Mouse (Mus musculus) cerebellum, adult 2 months (tissue): Measurements from ENCODE around the gene Tmem41a.

Experiments used
- CTCF ChIP-seq: fragments of 200-500 bp; IDR thresholded peaks from 2 replicates; pipeline ENCODE4 v1.5.1; 2011; ENCODE audit warnings: low read depth, mild to moderate bottlenecking, control low read depth, low read length, moderate library complexity, borderline replicate concordance; ENCODE audit not compliant: insufficient read depth
- POLR2A ChIP-seq: fragments of 200-500 bp; IDR thresholded peaks from 2 replicates; pipeline ENCODE4 v1.6.1; 2011; ENCODE audit warnings: low read length, control low read depth, borderline replicate concordance; ENCODE audit not compliant: insufficient read depth

DNA sequence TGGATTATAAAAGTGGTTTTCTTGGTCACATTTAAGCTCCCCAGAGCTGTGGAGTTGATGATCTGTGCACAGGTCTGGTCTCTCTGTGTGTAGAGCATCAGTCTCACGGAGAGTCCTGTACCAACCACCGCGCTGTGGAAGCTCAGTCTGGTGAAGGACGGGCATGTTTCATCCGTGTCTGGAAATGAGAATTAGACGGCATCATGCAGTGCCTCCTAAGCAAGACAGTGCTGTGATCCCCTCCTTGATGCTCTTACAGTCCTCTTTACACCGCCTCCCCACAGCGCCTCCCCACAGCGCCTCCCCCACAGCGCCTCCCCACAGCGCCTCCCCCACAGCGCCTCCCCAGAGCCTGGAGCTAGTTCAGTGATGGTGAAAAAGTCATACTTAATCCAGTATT lies 36.7 kb upstream of the Tmem41a start:
- TF ChIP-seq POLR2A: no peak
- no peak for TF ChIP-seq CTCF
